8 mouse cellular contexts compared by ENCODE assay signal in the genomic region with DNA sequence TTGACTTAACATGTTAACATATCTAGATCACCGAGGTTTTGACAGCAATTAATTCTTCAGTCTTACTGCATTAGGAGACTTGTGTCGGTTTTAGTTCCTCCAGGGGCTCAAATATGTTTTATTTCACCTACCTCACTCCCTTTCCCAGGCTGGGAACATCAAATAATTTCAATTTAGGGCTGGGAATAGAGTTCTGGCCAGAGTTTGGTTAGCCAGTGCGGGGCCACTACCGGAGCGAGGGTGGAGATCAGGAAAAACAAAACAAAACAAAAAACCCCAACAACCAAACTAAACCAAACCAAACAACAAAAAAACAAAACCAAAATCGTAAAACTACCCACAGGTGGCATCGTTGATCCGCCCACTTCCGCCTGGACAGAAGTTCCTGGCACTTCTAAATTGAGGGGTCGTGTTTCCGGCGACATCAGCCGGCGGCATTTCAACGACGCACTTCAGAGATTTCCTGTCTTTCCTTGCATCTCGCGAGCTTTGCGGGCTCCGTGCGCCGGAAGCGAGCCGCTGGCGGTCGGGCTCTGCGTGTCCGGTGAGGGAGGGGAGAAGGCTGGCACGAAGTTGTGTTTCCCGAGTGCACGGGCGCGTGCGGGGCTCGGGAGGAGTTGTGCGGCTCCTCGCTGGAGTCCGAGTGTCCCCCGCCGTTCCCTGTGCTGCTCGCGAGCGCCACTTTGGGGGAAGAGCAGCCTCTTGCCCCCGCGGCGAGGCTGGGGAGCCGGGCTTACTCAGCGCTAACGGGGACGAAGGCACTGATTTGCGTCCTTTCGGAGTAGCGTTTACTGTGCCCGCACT. TPM values are rescaled to one million over a fixed set of nuclear protein-coding genes. Genes with fewer than 3 reads are reported as not detected.
DNase-seq lines count a peak whose midpoint lies in the region; ATAC-seq and TF ChIP-seq lines count a peak whose summit lies in the region.

TSS of gene Ssbp1 (plus strand) at position 437 of the 804 bp plus-strand sequence.

- H3K9ac ChIP-seq in embryonic facial prominence, embryonic 15.5 days = peak within 1 kb of the TSS; percentile 93
- peak within 1 kb of the TSS; percentile 92 for H3K9ac ChIP-seq in limb, embryonic 14.5 days (ENCODE audit: low read depth, low read length, severe bottlenecking)
- peak within 1 kb of the TSS; percentile 75 for H3K9ac ChIP-seq in midbrain, postnatal 0 days (replicated peaks; ENCODE audit: low read length, poor library complexity, severe bottlenecking)

- WGBS in bone marrow, adult 2 months = under 1% methylated on average over 54 of the region's 54 CpGs
- under 1% methylated on average over 54 of the region's 54 CpGs for WGBS in embryonic facial prominence, embryonic 15.5 days
- under 1% methylated on average over 53 of the region's 54 CpGs for WGBS in limb, embryonic 14.5 days
- under 1% methylated on average over 54 of the region's 54 CpGs for WGBS in midbrain, postnatal 0 days

- no peaks in the 10 kb centered on the region for H3K27me3 ChIP-seq in embryonic facial prominence, embryonic 15.5 days
- no peaks in the 10 kb centered on the region for H3K27me3 ChIP-seq in limb, embryonic 14.5 days (ENCODE audit: control insufficient read depth, insufficient read depth, low read length)
- no peaks in the 10 kb centered on the region for H3K27me3 ChIP-seq in midbrain, postnatal 0 days (ENCODE audit: insufficient read depth, low read length)

- peak; percentile 92; the same call in 1 of the 2 replicates for TF ChIP-seq POLR2A in bone marrow, adult 2 months (IDR thresholded peaks at IDR 0.05; ENCODE audit: borderline replicate concordance, control insufficient read depth, low read depth, low read length)
- TF ChIP-seq POLR2A in limb, embryonic 14.5 days (IDR thresholded peaks at IDR 0.05; ENCODE audit: borderline replicate concordance, extremely low read depth, insufficient read depth, insufficient read length) = peak; percentile 99

- TF ChIP-seq CTCF in bone marrow, adult 2 months (IDR thresholded peaks at IDR 0.05; ENCODE audit: control insufficient read depth, insufficient read depth, low read length) = peak; percentile 22; the same call in 1 of the 2 replicates
- TF ChIP-seq CTCF in midbrain, postnatal 0 days (IDR thresholded peaks at IDR 0.05) = peak; percentile 52

- DNase-seq in 416B (ENCODE audit: low read depth) = peak; percentile 98
- peak; percentile 91 for DNase-seq in heart, adult 8-10 months (ENCODE audit: low spot score)
- DNase-seq in kidney, adult 9 months = peak; percentile 95
- peak; percentile 95 for DNase-seq in limb, embryonic 14.5 days (ENCODE audit: low spot score)
- peak; percentile 97 for DNase-seq in midbrain, postnatal 0 days (ENCODE audit: low spot score)
- DNase-seq in spleen, postnatal 14 days (ENCODE audit: low spot score in 2 of 2) = peak; percentile 74 to 84

- no peaks in the 10 kb centered on the region; the same call in 1 of the 2 replicates for H3K4me1 ChIP-seq in bone marrow, adult 2 months (ENCODE audit: control insufficient read depth, insufficient read depth, low read length)
- peaks cover 8% of the 10 kb centered on the region for H3K4me1 ChIP-seq in embryonic facial prominence, embryonic 15.5 days
- peaks cover 4% of the 10 kb centered on the region; the same call in 1 of the 2 replicates for H3K4me1 ChIP-seq in limb, embryonic 14.5 days (ENCODE audit: control insufficient read depth, insufficient read depth, low read length)
- 0 out of 2 replicates have a peak, but pooled peaks cover 4% of the 10 kb centered on the region for H3K4me1 ChIP-seq in midbrain, postnatal 0 days (ENCODE audit: insufficient read depth, low read length)

- H3K9me3 ChIP-seq in embryonic facial prominence, embryonic 15.5 days (replicated peaks) = no peaks in the 10 kb centered on the region
- H3K9me3 ChIP-seq in limb, embryonic 14.5 days (ENCODE audit: control insufficient read depth, low read length) = no peaks in the 10 kb centered on the region
- no peaks in the 10 kb centered on the region for H3K9me3 ChIP-seq in midbrain, postnatal 0 days (ENCODE audit: low read length)

- H3K27ac ChIP-seq in bone marrow, adult 2 months (ENCODE audit: control insufficient read depth, insufficient read depth, low read depth, low read length, poor library complexity) = peak within 1 kb of the TSS; percentile 98
- H3K27ac ChIP-seq in embryonic facial prominence, embryonic 15.5 days (replicated peaks) = peak within 1 kb of the TSS; percentile 98
- peak within 1 kb of the TSS; percentile 98 for H3K27ac ChIP-seq in limb, embryonic 14.5 days (replicated peaks; ENCODE audit: low read depth, low read length)
- peak within 1 kb of the TSS; percentile 87 for H3K27ac ChIP-seq in midbrain, postnatal 0 days (ENCODE audit: low read depth, low read length)

- peak within 1 kb of the TSS; percentile 93 for H3K4me3 ChIP-seq in bone marrow, adult 2 months (replicated peaks; ENCODE audit: control insufficient read depth, low read depth, low read length)
- H3K4me3 ChIP-seq in embryonic facial prominence, embryonic 15.5 days (replicated peaks) = peak within 1 kb of the TSS; percentile 87
- peak within 1 kb of the TSS; percentile 67 for H3K4me3 ChIP-seq in limb, embryonic 14.5 days (replicated peaks; ENCODE audit: low read length)
- peak within 1 kb of the TSS; percentile 89 for H3K4me3 ChIP-seq in midbrain, postnatal 0 days (ENCODE audit: low read depth, low read length)

- H3K36me3 ChIP-seq in embryonic facial prominence, embryonic 15.5 days = peaks cover 25% of the 10 kb centered on the region
- peaks cover 30% of the 10 kb centered on the region for H3K36me3 ChIP-seq in limb, embryonic 14.5 days (ENCODE audit: control insufficient read depth, insufficient read depth, low read length)
- peaks cover 12% of the 10 kb centered on the region for H3K36me3 ChIP-seq in midbrain, postnatal 0 days (ENCODE audit: insufficient read depth, low read length)

- ATAC-seq in embryonic facial prominence, embryonic 15.5 days (ENCODE audit: insufficient number of reproducible peaks, low FRiP score, low TSS enrichment, low read depth) = peak; percentile 92
- peak; percentile 97 for ATAC-seq in limb, embryonic 14.5 days (ENCODE audit: low FRiP score, low read depth)
- ATAC-seq in midbrain, postnatal 0 days (ENCODE audit: low FRiP score) = peak; percentile 97

- peak within 1 kb of the TSS; percentile 63 for H3K4me2 ChIP-seq in embryonic facial prominence, embryonic 15.5 days (replicated peaks)
- H3K4me2 ChIP-seq in limb, embryonic 14.5 days (replicated peaks; ENCODE audit: low read depth, low read length, severe bottlenecking) = peak within 1 kb of the TSS; percentile 88
- peak within 1 kb of the TSS; percentile 72 for H3K4me2 ChIP-seq in midbrain, postnatal 0 days (ENCODE audit: low read depth, low read length, poor library complexity, severe bottlenecking)

RNA-seq across cellular contexts. Expression of gene Ssbp1, which starts in this region (rescaled TPM):
- polyA plus RNA-seq in bone marrow, adult 2 months (2011; ENCODE audit: insufficient read depth, insufficient read length, low replicate concordance, missing spikeins) = 48.1 and 71.7 TPM in 2 replicates
- polyA plus RNA-seq in embryonic facial prominence, embryonic 15.5 days (2015; fragmentation: Nextera tagmentation; extraction: Ambion mirVana) = 140 and 141 TPM in 2 replicates
- total RNA-seq in heart, adult 8-10 months (2022) = 10 to 100 TPM; 29.8 to 43.8 (median 33.9) TPM
- polyA plus RNA-seq in limb, embryonic 14.5 days (2012; rRNA removed) = 67.1 and 104 TPM in 2 replicates
- 129 and 136 TPM in 2 replicates for polyA plus RNA-seq in limb, embryonic 14.5 days (2014; fragmentation: Nextera tagmentation; extraction: Ambion mirVana)
- total RNA-seq in midbrain, postnatal 0 days (2014; rRNA removed) = 14.9 and 18.6 TPM in 2 replicates
- polyA plus RNA-seq in midbrain, postnatal 0 days (2015; fragmentation: Nextera tagmentation; extraction: Ambion mirVana) = 71.7 and 73.7 TPM in 2 replicates

Comparison
In these comparisons a context has a peak if more than half of its experiments do, and no peak if none do; other contexts are left out.
1. Peak in every context shown above with its lines: DNase-seq, ATAC-seq, H3K4me3 ChIP-seq and H3K27ac ChIP-seq.